Mouse (Mus musculus) adrenal gland, postnatal 25 days (tissue): ENCODE data around the gene D8Ertd738e. TPM values are rescaled to one million over a fixed set of nuclear protein-coding genes. Genes with fewer than 3 reads are reported as not detected.

Source experiments
- DNase-seq: peaks from one replicate; pipeline ENCODE4 v3.0.0; 2021; ENCODE audit warnings: mixed read lengths
- total RNA-seq: library from RNA; stranded (reverse); gene quantifications from 2 replicates; pipeline ENCODE4 v1.2.3, GENCODE M21; 2021

D8Ertd738e gene
- total RNA-seq, 1 experiment from 2014 or later, result 266 TPM

GRCm38 (mm10) chr8:84236410-84236997, 13.0 kb downstream of the D8Ertd738e start:
- no peak for DNase-seq

- DNase-seq, result peak; percentile 57
Observed at GRCm38 (mm10) chr8:84235746-84236409, 13.6 kb downstream of the D8Ertd738e start.

- peak; percentile 38 for DNase-seq
Observed at GRCm38 (mm10) chr8:84233055-84233454, 16.5 kb downstream of the D8Ertd738e start.

GRCm38 (mm10) chr8:84230735-84231134, 18.8 kb downstream of the D8Ertd738e start:
- DNase-seq, result no peak

GRCm38 (mm10) chr8:84223322-84224029, 26.0 kb downstream of the D8Ertd738e start:
- peak; percentile 20 for DNase-seq

GRCm38 (mm10) chr8:84222566-84223165, 26.9 kb downstream of the D8Ertd738e start:
- DNase-seq, result no peak

GRCm38 (mm10) chr8:84220105-84220504, 29.4 kb downstream of the D8Ertd738e start:
- no peak for DNase-seq

GRCm38 (mm10) chr8:84218143-84218542, 31.4 kb downstream of the D8Ertd738e start:
- no peak for DNase-seq

- no peak for DNase-seq
Observed at GRCm38 (mm10) chr8:84217206-84217605, 32.3 kb downstream of the D8Ertd738e start.

- no peak for DNase-seq
Observed at GRCm38 (mm10) chr8:84213277-84213676, 36.2 kb downstream of the D8Ertd738e start.

- no peak for DNase-seq
Observed at GRCm38 (mm10) chr8:84211881-84212563, 37.5 kb downstream of the D8Ertd738e start.

- no peak for DNase-seq
Observed at GRCm38 (mm10) chr8:84211202-84211601, 38.3 kb downstream of the D8Ertd738e start.

GRCm38 (mm10) chr8:84210167-84210791, 39.2 kb downstream of the D8Ertd738e start:
- peak; percentile 84 for DNase-seq

- no peak for DNase-seq
Observed at GRCm38 (mm10) chr8:84208381-84209380, 40.8 kb downstream of the D8Ertd738e start.

- peak; percentile 55 for DNase-seq
Observed at GRCm38 (mm10) chr8:84207811-84208210, 41.7 kb downstream of the D8Ertd738e start.

GRCm38 (mm10) chr8:84206666-84207065, 42.9 kb downstream of the D8Ertd738e start:
- no peak for DNase-seq

GRCm38 (mm10) chr8:84205073-84205472, 44.4 kb downstream of the D8Ertd738e start:
- DNase-seq, result no peak

- DNase-seq, result peak; percentile 74
Observed at GRCm38 (mm10) chr8:84203975-84204772, 45.3 kb downstream of the D8Ertd738e start.
